Mouse (Mus musculus) liver, embryonic 15.5 days (tissue): ENCODE data around the gene Wipf2. TPM values are rescaled to one million over a fixed set of nuclear protein-coding genes. Genes with fewer than 3 reads are reported as not detected.
A peak's percentile ranks its signal among the peaks of the same experiment; 100 is the strongest.
"Not testable (repeated sequence)": the region's sequence is repeated elsewhere in the genome, so short reads cannot be mapped to it uniquely, and the experiment has no call there.

Experiments
- ATAC-seq: fragments of 200-750 bp; cut with Nextera tagmentation; 2 replicates; pipeline ENCODE4 v1.8.0; 2017; ENCODE audit warnings: moderate number of reproducible peaks, mild to moderate bottlenecking, moderate library complexity; ENCODE audit not compliant: insufficient read depth
- H3K27ac ChIP-seq: fragments of 300-500 bp; sonication (generic); replicated peaks from 2 replicates; pipeline ENCODE4 v1.5.1; 2015; ENCODE audit warnings: mild to moderate bottlenecking, inconsistent platforms
- H3K27me3 ChIP-seq: fragments of 300-500 bp; sonication (generic); 2 replicates; pipeline ENCODE4 v1.6.1; 2015; ENCODE audit warnings: mild to moderate bottlenecking, inconsistent platforms
- H3K36me3 ChIP-seq: fragments of 300-500 bp; sonication (generic); replicated peaks from 2 replicates; pipeline ENCODE4 v1.6.1; 2015; ENCODE audit warnings: moderate library complexity, mild to moderate bottlenecking, inconsistent platforms
- H3K4me1 ChIP-seq: fragments of 300-500 bp; sonication (generic); replicated peaks from 2 replicates; pipeline ENCODE4 v1.6.1; 2015; ENCODE audit warnings: inconsistent platforms
- H3K4me2 ChIP-seq: fragments of 300-500 bp; sonication (generic); 2 replicates; pipeline ENCODE4 v1.6.1; 2015; ENCODE audit warnings: moderate library complexity, mild to moderate bottlenecking, inconsistent platforms
- H3K4me3 ChIP-seq: fragments of 300-500 bp; sonication (generic); replicated peaks from 2 replicates; pipeline ENCODE4 v1.5.1; 2015; ENCODE audit warnings: mild to moderate bottlenecking, inconsistent platforms
- H3K9ac ChIP-seq: fragments of 300-500 bp; sonication (generic); 2 replicates; pipeline ENCODE4 v1.6.1; 2015; ENCODE audit warnings: moderate library complexity, mild to moderate bottlenecking, inconsistent platforms
- H3K9me3 ChIP-seq: fragments of 300-500 bp; sonication (generic); replicated peaks from 2 replicates; pipeline ENCODE4 v1.6.1; 2016; ENCODE audit warnings: inconsistent platforms
- WGBS: fragments of 180-500 bp; shearing (Covaris S2); methylation state at CpG from one replicate; pipeline ENCODE4 v1.1.7; 2015; ENCODE audit warnings: mixed read lengths; ENCODE audit not compliant: insufficient replicate concordance; 5-methylcytosine and 5-hydroxymethylcytosine counted together
- polyA plus RNA-seq: library from polyadenylated mRNA; unstranded; fragments of >200 nt; fragmentation: Nextera tagmentation; extraction: Ambion mirVana; gene quantifications from 2 replicates; pipeline ENCODE4 v1.2.1, GENCODE M21; 2015

The Wipf2 gene
- polyA plus RNA-seq, 1 experiment from 2014 or later = 1.2 TPM

DNA sequence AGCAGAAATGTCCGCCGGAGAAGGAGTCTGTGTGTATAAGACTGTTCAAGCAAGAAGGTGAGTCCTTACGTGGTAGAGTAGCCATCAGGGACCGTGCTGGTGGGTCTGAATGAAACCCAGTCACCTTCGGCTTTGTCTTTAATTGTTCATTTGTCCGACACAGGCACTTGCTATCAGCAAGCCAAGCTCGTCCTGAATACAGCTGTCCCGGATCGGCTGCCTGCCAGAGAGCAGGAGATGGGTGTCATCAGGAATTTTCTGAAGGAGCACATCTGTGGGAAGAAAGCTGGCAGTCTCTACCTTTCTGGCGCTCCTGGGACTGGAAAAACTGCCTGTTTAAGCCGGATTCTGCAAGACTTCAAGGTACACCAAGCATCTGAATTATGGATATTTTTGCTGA lies 47.0 kb downstream of the Wipf2 start:
- peaks cover 75% of the 10 kb centered on the region for H3K4me1 ChIP-seq

DNA sequence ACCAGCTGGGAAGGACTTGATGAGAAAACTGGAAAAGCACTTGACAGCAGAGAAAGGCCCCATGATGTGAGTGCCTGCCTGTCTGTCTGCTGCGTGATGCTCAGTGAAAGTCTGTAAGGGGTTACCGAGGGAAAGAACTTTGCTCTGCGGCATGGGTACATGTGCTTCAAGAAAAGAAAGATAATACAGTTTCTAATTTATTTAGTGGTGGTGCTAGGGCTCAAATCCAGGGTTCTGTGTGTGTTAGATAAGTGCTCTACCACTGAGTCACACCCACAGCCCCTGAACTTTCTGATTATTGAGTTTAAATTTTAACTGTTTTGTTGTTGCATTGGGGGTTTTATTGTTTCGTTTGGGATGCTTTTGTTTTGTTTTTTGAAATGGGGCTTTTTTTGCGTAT lies 48.1 kb downstream of the Wipf2 start:
- H3K27me3 ChIP-seq = no peaks in the 10 kb centered on the region
- peak overlapping the region; percentile 82 for H3K9ac ChIP-seq
- no peaks in the 10 kb centered on the region for H3K9me3 ChIP-seq
- WGBS = 35% methylated on average over 5 of the region's 5 CpGs
- peak; percentile 56 for ATAC-seq
- H3K4me2 ChIP-seq = peak overlapping the region; percentile 93
- H3K4me3 ChIP-seq = peak overlapping the region; percentile 83
- H3K36me3 ChIP-seq = peaks cover 78% of the 10 kb centered on the region
- peak overlapping the region; percentile 92 for H3K27ac ChIP-seq
- peaks cover 70% of the 10 kb centered on the region for H3K4me1 ChIP-seq

More for the DNA sequence above, 47.0 kb downstream of the Wipf2 start:
- no peaks in the 10 kb centered on the region for H3K27me3 ChIP-seq
- H3K36me3 ChIP-seq = peaks cover 67% of the 10 kb centered on the region
- WGBS = 86% methylated on average over 11 of the region's 11 CpGs
- peak overlapping the region; percentile 83 for H3K4me3 ChIP-seq
- peak overlapping the region; percentile 93 for H3K4me2 ChIP-seq
- ATAC-seq = no peak
- peak overlapping the region; percentile 92 for H3K27ac ChIP-seq
- H3K9ac ChIP-seq = peak overlapping the region; percentile 82
- no peaks in the 10 kb centered on the region for H3K9me3 ChIP-seq

DNA sequence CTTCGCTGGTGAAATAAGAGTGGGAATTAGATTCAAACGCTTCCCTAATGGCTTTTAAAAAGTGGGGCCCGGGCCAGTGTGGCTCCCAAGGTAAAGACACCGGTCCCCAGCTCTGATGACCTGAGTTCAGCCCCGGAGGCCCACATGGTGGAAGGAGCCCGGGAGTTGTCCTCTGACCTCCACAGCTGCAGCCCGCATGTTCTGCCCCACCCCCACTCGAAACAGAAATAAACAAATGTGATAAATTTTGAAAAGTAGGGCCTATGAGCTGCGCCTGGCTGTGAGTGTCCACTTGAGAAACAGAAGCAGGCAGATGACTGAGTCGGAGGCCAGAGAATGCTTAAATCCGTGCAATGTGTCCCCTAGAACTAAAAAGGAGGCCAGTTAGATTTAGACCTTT lies 50.8 kb downstream of the Wipf2 start:
- H3K36me3 ChIP-seq = peaks cover 100% of the 10 kb centered on the region

DNA sequence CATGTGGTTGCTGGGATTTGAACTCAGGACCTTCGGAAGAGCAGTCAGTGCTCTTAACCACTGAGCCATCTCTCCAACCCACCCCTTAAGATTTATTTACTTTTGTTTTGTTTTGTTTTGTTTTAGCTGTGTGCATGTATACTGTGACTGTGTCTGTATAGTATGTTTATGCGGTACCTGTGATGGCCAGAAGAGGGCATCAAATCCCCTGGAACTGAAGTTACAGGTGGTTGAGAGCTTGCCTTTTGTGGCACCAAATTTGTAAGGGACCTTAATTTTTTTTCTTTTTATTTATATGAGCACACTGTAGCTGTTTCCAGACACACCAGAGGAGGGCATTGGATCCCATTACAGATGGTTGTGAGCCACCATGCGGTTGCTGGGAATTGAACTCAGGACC lies 52.9 kb downstream of the Wipf2 start:
- not testable (repeated sequence) for H3K27me3 ChIP-seq, H3K9me3 ChIP-seq, H3K4me3 ChIP-seq, H3K27ac ChIP-seq, ATAC-seq, H3K4me2 ChIP-seq, H3K9ac ChIP-seq
- Histone ChIP-seq H3K4me1 (peaks cover 60% of the 10 kb centered on the region), H3K36me3 (peaks cover 100% of the 10 kb centered on the region)
- 85% methylated on average over 3 of the region's 3 CpGs for WGBS

More for the DNA sequence above, 50.8 kb downstream of the Wipf2 start:
- 81% methylated on average over 11 of the region's 11 CpGs for WGBS
- H3K9me3 ChIP-seq = no peaks in the 10 kb centered on the region
- H3K27me3 ChIP-seq = no peaks in the 10 kb centered on the region
- no peak overlapping the region for H3K4me3 ChIP-seq
- H3K4me1 ChIP-seq = peaks cover 81% of the 10 kb centered on the region
- no peak overlapping the region for H3K9ac ChIP-seq
- H3K27ac ChIP-seq = no peak overlapping the region
- no peak for ATAC-seq
- no peak overlapping the region for H3K4me2 ChIP-seq

DNA sequence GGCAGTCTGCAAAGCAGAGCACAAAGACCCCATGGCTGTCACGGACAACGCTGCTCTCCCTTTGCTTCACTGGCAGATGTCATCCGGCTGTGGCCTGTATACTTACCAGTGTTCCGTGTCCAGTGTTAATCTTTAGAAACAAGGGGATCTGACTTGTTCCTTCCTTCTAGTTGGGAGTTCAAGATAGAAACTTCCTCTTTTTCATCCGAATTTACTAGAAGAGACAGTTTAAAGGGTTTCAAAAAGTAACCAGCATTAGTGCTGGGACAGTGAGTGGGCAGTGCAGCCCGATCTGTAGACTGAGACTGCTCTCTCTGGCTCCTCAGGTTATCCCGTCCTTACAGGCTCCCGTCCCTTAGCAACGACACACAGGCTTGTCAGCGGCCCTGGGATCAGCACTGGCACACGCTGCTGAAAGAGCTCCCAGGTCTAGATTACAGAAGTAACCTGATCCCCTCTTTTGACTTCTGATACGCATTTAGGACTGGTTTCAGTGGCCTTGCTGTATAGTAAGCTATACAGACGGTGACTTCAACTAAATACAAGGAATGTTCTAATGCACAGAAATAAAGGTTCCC lies 54.1 kb downstream of the Wipf2 start:
- peaks cover 100% of the 10 kb centered on the region for H3K36me3 ChIP-seq
- no peaks in the 10 kb centered on the region for H3K9me3 ChIP-seq
- H3K9ac ChIP-seq = no peak overlapping the region
- H3K4me2 ChIP-seq = 0 out of 2 replicates have a peak overlapping the region, but pooled peaks have one; percentile 13
- no peaks in the 10 kb centered on the region for H3K27me3 ChIP-seq
- H3K4me3 ChIP-seq = no peak overlapping the region
- peak overlapping the region; percentile 61 for H3K27ac ChIP-seq
- WGBS = 43% methylated on average over 13 of the region's 13 CpGs
- H3K4me1 ChIP-seq = peaks cover 51% of the 10 kb centered on the region
- ATAC-seq = no peak

DNA sequence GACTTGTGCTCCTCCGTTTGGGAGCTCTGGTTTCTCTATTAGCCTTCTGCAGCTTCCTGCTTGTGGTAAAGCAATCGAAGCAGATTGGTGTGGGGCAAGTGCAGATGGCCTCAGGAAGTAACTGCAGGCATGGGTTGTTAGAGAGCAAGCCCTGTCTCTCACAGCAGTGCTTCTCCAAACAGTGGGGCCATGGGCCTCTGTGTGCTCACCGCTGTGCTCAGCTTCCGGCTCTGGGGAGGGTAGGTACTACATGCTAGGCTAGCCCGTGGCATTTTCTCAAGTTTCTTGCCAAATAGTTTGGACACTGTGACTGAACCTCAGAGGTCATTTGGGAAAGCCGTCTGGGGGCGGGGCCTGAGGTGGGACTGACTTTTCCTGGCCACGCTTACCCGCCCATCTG lies 54.8 kb downstream of the Wipf2 start:
- Histone ChIP-seq H3K27me3 (no peaks in the 10 kb centered on the region), H3K4me2 (0 out of 2 replicates have a peak overlapping the region, but pooled peaks have one; percentile 13), H3K9ac (no peak overlapping the region), H3K9me3 (no peaks in the 10 kb centered on the region), H3K4me1 (peaks cover 50% of the 10 kb centered on the region), H3K4me3 (no peak overlapping the region), H3K36me3 (peaks cover 100% of the 10 kb centered on the region), H3K27ac (peak overlapping the region; percentile 61; the same call in 1 of the 2 replicates)
- ATAC-seq = peak; percentile 29; the same call in 1 of the 2 replicates
- WGBS = 33% methylated on average over 9 of the region's 9 CpGs

DNA sequence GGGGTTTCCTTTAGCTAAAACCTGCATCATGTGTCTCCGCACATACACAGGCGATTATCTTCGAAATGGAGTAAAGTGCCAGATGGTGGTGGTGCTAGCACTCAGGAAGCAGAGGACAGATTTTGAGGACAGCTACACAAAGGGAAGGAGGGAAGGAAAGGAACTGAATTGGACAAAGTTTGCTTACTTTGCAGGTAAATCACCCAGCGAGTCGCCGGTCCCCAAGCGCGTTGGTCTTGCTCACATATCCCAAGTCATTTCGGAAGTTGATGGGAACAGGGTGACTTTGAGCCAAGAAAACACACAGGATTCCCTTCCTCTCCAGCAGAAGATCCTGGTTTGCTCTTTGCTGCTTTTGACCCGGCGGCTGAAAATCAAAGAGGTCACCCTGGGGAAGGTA lies 55.6 kb downstream of the Wipf2 start:
- H3K9me3 ChIP-seq = no peaks in the 10 kb centered on the region
- H3K4me3 ChIP-seq = no peak overlapping the region
- H3K27ac ChIP-seq = peak overlapping the region; percentile 16; the same call in 1 of the 2 replicates
- no peaks in the 10 kb centered on the region for H3K27me3 ChIP-seq
- no peak overlapping the region for H3K4me2 ChIP-seq
- H3K9ac ChIP-seq = no peak overlapping the region
- peaks cover 46% of the 10 kb centered on the region for H3K4me1 ChIP-seq
- 89% methylated on average over 11 of the region's 11 CpGs for WGBS
- no peak for ATAC-seq
- peaks cover 99% of the 10 kb centered on the region for H3K36me3 ChIP-seq

DNA sequence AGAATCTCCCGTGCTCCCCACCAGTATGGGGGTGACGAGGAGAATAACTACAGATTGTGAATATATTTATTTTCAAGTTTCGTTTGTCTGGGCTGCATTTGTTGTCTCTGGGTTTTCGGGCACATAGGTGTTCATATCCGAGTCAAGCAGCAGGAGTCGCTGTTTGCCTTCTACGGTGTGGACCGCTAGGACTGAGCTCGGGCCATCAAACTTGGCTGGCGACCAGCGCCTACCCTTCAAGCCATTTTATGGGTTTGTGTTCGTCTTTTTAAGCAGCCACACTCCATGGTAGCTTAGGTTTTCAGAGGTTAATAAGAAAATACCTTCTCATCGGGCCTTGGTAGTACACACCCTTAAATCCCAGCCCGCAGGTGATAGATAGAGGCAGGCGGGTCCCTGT lies 58.4 kb downstream of the Wipf2 start:
- WGBS = 72% methylated on average over 15 of the region's 15 CpGs

DNA sequence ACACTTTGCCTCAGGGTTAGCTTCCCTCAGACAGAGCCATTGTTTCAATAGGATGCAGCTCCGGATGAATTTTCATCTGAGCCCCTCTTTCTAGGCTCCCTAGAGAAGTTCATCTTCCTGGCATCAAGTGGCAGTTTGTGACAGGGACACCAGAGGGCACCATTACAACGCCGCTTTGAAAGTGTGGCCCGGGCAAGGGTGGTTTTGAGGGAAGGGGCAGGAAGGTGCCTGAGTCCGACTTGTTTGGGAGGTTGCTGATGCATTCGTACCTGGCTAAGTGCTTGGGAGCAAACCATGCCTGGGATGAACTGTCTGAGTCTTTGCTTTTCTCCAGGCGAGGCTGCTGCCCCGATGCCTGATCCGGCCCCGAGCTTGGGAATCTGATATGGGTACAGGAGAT lies 58.9 kb downstream of the Wipf2 start:
- ATAC-seq, H3K9me3 ChIP-seq, H3K9ac ChIP-seq, H3K27ac ChIP-seq, H3K27me3 ChIP-seq, H3K4me2 ChIP-seq, H3K4me3 ChIP-seq: not testable (repeated sequence)
- peaks cover 60% of the 10 kb centered on the region for H3K4me1 ChIP-seq
- H3K36me3 ChIP-seq = peaks cover 71% of the 10 kb centered on the region
- WGBS = 69% methylated on average over 10 of the region's 10 CpGs

More for the DNA sequence above, 58.4 kb downstream of the Wipf2 start:
- not testable (repeated sequence) for H3K27me3 ChIP-seq, H3K27ac ChIP-seq, H3K4me3 ChIP-seq, H3K4me2 ChIP-seq, H3K9ac ChIP-seq, H3K9me3 ChIP-seq, ATAC-seq
- Histone ChIP-seq H3K36me3 (peaks cover 76% of the 10 kb centered on the region), H3K4me1 (peaks cover 61% of the 10 kb centered on the region)

DNA sequence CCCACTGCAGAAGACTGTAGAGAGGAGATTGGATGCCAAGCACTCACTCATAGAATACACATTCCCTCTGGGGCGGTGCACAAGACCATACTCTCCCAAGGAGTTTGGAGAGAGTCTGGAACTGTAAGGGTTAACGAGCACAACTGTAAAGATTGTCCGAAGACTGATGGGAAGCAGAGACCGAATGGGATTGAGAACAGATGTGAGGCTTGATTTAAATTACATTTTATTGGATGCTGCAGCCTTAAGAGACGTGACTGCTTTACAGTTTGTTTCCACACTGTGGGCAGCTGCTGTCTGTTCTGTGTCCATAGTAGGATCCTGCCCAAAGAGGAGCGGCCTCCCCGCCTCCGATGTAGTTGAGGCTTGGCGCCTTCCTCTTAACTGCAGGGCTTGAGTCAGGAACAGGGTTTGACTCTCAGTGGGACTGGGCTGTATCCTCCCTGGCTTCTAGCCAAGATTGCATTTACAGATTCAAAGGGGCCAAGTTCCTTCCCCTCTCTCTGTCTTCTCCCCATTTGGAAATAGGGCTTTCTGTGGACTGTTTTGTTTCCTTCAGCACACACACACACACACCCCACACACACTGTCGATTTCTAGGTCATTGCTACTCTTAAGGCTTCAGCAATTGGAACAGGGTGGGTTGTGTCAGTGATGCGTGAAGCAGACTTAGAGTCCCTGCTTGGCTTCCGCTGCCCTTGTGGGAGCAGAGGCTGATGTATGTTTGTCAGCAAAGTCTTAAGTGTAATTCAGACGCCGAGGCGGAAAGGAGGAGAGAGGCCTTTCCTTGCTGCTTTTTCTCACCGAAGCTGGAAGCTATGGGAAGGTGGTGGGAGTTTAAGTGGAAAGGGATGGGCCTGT lies 59.6 kb downstream of the Wipf2 start:
- H3K4me2 ChIP-seq, ATAC-seq, H3K4me3 ChIP-seq, H3K9me3 ChIP-seq, H3K9ac ChIP-seq, H3K27ac ChIP-seq: not testable (repeated sequence)
- 76% methylated on average over 16 of the region's 16 CpGs for WGBS
- H3K27me3 ChIP-seq = peaks cover 14% of the 10 kb centered on the region
- peaks cover 60% of the 10 kb centered on the region for H3K4me1 ChIP-seq
- H3K36me3 ChIP-seq = peaks cover 63% of the 10 kb centered on the region

DNA sequence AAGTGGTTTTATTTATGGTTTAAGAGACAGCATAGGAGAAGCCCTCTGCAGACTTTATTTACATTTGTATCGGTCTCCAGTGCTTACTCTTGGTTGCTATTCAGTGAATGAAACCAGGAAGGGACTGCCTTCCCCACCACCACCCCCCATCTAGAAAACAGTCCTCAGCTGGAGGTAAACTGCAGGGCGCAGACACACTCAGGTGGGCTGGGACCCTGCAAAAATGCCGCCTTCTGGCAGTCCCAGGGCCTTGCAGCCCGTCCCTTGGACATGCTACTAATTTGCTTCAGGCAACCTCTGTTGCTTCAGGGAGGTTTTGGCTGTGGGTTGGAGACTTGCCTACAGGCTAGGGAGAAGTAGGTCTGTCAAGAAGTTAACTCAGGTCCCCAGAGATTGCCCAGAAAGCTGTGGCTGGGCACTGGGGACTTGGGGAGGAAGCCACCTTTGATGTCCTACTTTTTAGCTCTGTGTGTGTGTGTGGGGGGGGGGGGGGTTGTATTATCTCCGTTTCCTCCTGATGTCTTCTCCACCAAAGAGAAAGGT lies 61.3 kb downstream of the Wipf2 start:
- no peak overlapping the region for H3K4me3 ChIP-seq
- H3K36me3 ChIP-seq = peaks cover 47% of the 10 kb centered on the region
- H3K27me3 ChIP-seq = peaks cover 30% of the 10 kb centered on the region
- H3K4me2 ChIP-seq = no peak overlapping the region
- H3K9me3 ChIP-seq = no peaks in the 10 kb centered on the region
- peaks cover 64% of the 10 kb centered on the region for H3K4me1 ChIP-seq
- WGBS = 53% methylated on average over 5 of the region's 5 CpGs
- H3K27ac ChIP-seq = 0 out of 2 replicates have a peak overlapping the region, but pooled peaks have one; percentile 24
- ATAC-seq = no peak
- H3K9ac ChIP-seq = no peak overlapping the region
